Mouse (Mus musculus) midbrain, embryonic 16.5 days (tissue): ENCODE results near the gene Ndufa4. TPM values are rescaled to one million over a fixed set of nuclear protein-coding genes. Genes with fewer than 3 reads are reported as not detected.
"Not testable (repeated sequence)": the region's sequence is repeated elsewhere in the genome, so short reads cannot be mapped to it uniquely, and the experiment has no call there.

Source experiments
- ATAC-seq: fragments of 200-750 bp; cut with Nextera tagmentation; 2 replicates; pipeline ENCODE4 v1.8.0; 2017; ENCODE audit warnings: moderate TSS enrichment
- H3K27ac ChIP-seq: fragments of 300-500 bp; sonication (generic); 2 replicates; pipeline ENCODE4 v1.5.1; 2014; ENCODE audit warnings: mild to moderate bottlenecking, low read length, mixed read lengths
- H3K27me3 ChIP-seq: fragments of 300-500 bp; sonication (generic); 2 replicates; pipeline ENCODE4 v1.6.1; 2014; ENCODE audit warnings: low read depth, low read length, mixed read lengths; ENCODE audit not compliant: control insufficient read depth, insufficient read depth
- H3K36me3 ChIP-seq: fragments of 300-500 bp; sonication (generic); 2 replicates; pipeline ENCODE4 v1.6.1; 2014; ENCODE audit warnings: mild to moderate bottlenecking, low read length, moderate library complexity, mixed read lengths; ENCODE audit not compliant: control insufficient read depth, insufficient read depth
- H3K4me1 ChIP-seq: fragments of 300-500 bp; sonication (generic); 2 replicates; pipeline ENCODE4 v1.6.1; 2014; ENCODE audit warnings: mild to moderate bottlenecking, low read length, mixed read lengths; ENCODE audit not compliant: control insufficient read depth, insufficient read depth
- H3K4me2 ChIP-seq: fragments of 300-500 bp; sonication (generic); 2 replicates; pipeline ENCODE4 v1.6.1; 2014; ENCODE audit warnings: mild to moderate bottlenecking, low read length, mixed read lengths
- H3K4me3 ChIP-seq: fragments of 300-500 bp; sonication (generic); 2 replicates; pipeline ENCODE4 v1.5.1; 2014; ENCODE audit warnings: low read depth, mild to moderate bottlenecking, low read length, moderate library complexity, mixed read lengths
- H3K9ac ChIP-seq: fragments of 300-500 bp; sonication (generic); 2 replicates; pipeline ENCODE4 v1.6.1; 2014; ENCODE audit warnings: low read depth, low read length, mixed read lengths
- H3K9me3 ChIP-seq: fragments of 300-500 bp; sonication (generic); replicated peaks from 2 replicates; pipeline ENCODE4 v1.6.1; 2014; ENCODE audit warnings: mild to moderate bottlenecking, low read length, mixed read lengths; ENCODE audit not compliant: control insufficient read depth, poor library complexity, severe bottlenecking
- WGBS: fragments of 180-500 bp; shearing (Covaris S2); extraction: QIAGEN DNeasy Blood & Tissue Kit; methylation state at CpG from one replicate; pipeline ENCODE4 v1.1.7; 2014; 5-methylcytosine and 5-hydroxymethylcytosine counted together
- polyA plus RNA-seq: library from polyadenylated mRNA; unstranded; fragments of >200 nt; fragmentation: Nextera tagmentation; extraction: Ambion mirVana; gene quantifications from 2 replicates; pipeline ENCODE4 v1.2.1, GENCODE M21; 2015

Gene Ndufa4
- polyA plus RNA-seq, 1 experiment from 2014 or later = 1,020 TPM

GRCm38 (mm10) chr6:11908170-11908569, 873 bp upstream of the Ndufa4 start:
- H3K36me3 ChIP-seq = 0 out of 2 replicates have a peak, but pooled peaks cover 2% of the 10 kb centered on the region
- H3K27ac ChIP-seq = no peak overlapping the region; the same call in 1 of the 2 replicates
- H3K4me1 ChIP-seq = peaks cover 19% of the 10 kb centered on the region
- H3K4me2 ChIP-seq = peak overlapping the region; percentile 86
- H3K9ac ChIP-seq = peak overlapping the region; percentile 90
- H3K27me3 ChIP-seq = no peaks in the 10 kb centered on the region
- peak; percentile 32; the same call in 1 of the 2 replicates for ATAC-seq
- no peaks in the 10 kb centered on the region for H3K9me3 ChIP-seq
- H3K4me3 ChIP-seq = peak overlapping the region; percentile 86
- 27% methylated on average over 7 of the region's 7 CpGs for WGBS

- under 1% methylated on average over 5 of the region's 5 CpGs for WGBS
- 0 out of 2 replicates have a peak, but pooled peaks cover 2% of the 10 kb centered on the region for H3K36me3 ChIP-seq
- ATAC-seq = peak; percentile 62
- H3K27me3 ChIP-seq = no peaks in the 10 kb centered on the region
- H3K4me1 ChIP-seq = peaks cover 19% of the 10 kb centered on the region
- peak overlapping the region; percentile 90 for H3K9ac ChIP-seq
- H3K4me2 ChIP-seq = peak overlapping the region; percentile 86
- peak overlapping the region; percentile 86 for H3K4me3 ChIP-seq
- peak overlapping the region; percentile 82 for H3K27ac ChIP-seq
- H3K9me3 ChIP-seq = no peaks in the 10 kb centered on the region
Observed at GRCm38 (mm10) chr6:11906890-11907268, 418 bp downstream of the Ndufa4 start.

- Histone ChIP-seq H3K9ac (no peak overlapping the region), H3K4me1 (peaks cover 4% of the 10 kb centered on the region), H3K27me3 (no peaks in the 10 kb centered on the region), H3K4me2 (no peak overlapping the region), H3K27ac (no peak overlapping the region), H3K9me3 (no peaks in the 10 kb centered on the region), H3K4me3 (no peak overlapping the region), H3K36me3 (peaks cover 12% of the 10 kb centered on the region)
- no peak for ATAC-seq
- WGBS = 71% methylated on average over 4 of the region's 4 CpGs
Observed at GRCm38 (mm10) chr6:11900809-11901310, 6.4 kb downstream of the Ndufa4 start.

GRCm38 (mm10) chr6:11875364-11875763, 31.9 kb downstream of the Ndufa4 start:
- not testable (repeated sequence) for H3K4me3 ChIP-seq, H3K27me3 ChIP-seq, ATAC-seq, H3K9me3 ChIP-seq, H3K36me3 ChIP-seq, H3K4me1 ChIP-seq, H3K9ac ChIP-seq, H3K4me2 ChIP-seq, H3K27ac ChIP-seq
- no CpG with 5 or more reads among the region's 2 CpGs for WGBS

Other genes starting within 250 kb of the Ndufa4 start
- gene Phf14, start 312 bp upstream of the Ndufa4 start, polyA plus RNA-seq = 81.2 and 90.8 TPM in 2 replicates